8 mouse cellular contexts compared by ENCODE assay signal in the genomic region with DNA sequence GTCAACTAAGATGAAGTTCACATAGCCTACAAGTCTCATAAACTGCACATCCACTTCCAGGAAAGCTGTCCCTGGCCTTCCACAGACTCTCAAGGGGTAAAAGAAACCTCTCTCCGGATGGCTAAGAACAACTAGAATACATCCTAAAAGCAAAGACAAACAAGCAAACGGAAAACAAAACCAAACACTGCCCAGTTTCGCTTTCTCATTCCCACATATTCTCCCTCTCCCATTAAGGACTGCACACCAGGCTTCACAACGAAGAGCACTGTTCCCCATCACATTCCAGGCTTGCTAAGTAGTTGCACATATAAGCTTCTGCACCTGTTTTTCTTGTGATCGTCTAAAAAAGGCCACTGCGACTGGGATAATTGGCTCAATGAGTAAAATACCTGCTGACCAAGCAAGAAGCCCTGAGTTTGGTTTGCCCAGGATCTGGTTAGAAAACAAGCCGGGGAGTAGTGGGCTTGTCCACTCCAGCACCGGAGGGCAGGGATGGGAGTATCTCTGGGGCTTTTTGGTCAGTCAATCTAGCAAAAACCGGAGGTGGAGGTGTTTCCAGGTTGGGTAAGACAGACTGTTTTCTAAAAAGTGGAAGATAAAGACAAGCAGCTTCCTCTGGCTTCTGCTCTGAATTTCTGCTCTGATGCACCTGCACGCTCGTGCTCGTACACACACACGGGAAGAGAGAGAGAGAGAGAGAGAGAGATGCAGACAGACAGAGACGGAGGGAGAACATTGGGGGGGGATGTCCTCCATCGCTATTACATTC. TPM values are rescaled to one million over a fixed set of nuclear protein-coding genes. Genes with fewer than 3 reads are reported as not detected.
A peak's percentile ranks its signal among the peaks of the same experiment; 100 is the strongest.
DNase-seq lines count a peak whose midpoint lies in the region; ATAC-seq and TF ChIP-seq lines count a peak whose summit lies in the region.

No protein-coding gene starts in this region.

- H3K27me3 ChIP-seq in cerebellum, adult 2 months (ENCODE audit: control insufficient read depth, insufficient read depth, low read length): no peaks in the 10 kb centered on the region
- peaks cover 3% of the 10 kb centered on the region; the same call in 1 of the 2 replicates for H3K27me3 ChIP-seq in E14TG2a.4 (ENCODE audit: insufficient read depth, low read length)
- no peaks in the 10 kb centered on the region; the same call in 1 of the 2 replicates for H3K27me3 ChIP-seq in forebrain, embryonic 12.5 days
- H3K27me3 ChIP-seq in liver, embryonic 11.5 days (replicated peaks; ENCODE audit: control insufficient read depth, insufficient read depth, low read length): no peaks in the 10 kb centered on the region
- no peaks in the 10 kb centered on the region for H3K27me3 ChIP-seq in splenic B cell, adult 2 months (ENCODE audit: control insufficient read depth, insufficient read depth, low read length, poor library complexity, severe bottlenecking)

- H3K9me3 ChIP-seq in E14TG2a.4 (ENCODE audit: low read length): no peaks in the 10 kb centered on the region
- H3K9me3 ChIP-seq in forebrain, embryonic 12.5 days: no peaks in the 10 kb centered on the region
- no peaks in the 10 kb centered on the region for H3K9me3 ChIP-seq in liver, embryonic 11.5 days (ENCODE audit: control insufficient read depth, low read length)

- H3K9ac ChIP-seq in forebrain, embryonic 12.5 days: peak overlapping the region; percentile 85
- H3K9ac ChIP-seq in liver, embryonic 11.5 days (ENCODE audit: low read depth, low read length): peak overlapping the region; percentile 91

- peak overlapping the region; percentile 89 for H3K4me3 ChIP-seq in cerebellum, adult 2 months (replicated peaks; ENCODE audit: insufficient read depth, low read depth, low read length)
- peak overlapping the region; percentile 97 for H3K4me3 ChIP-seq in E14TG2a.4 (replicated peaks; ENCODE audit: low read length)
- H3K4me3 ChIP-seq in forebrain, embryonic 12.5 days (replicated peaks): peak overlapping the region; percentile 88
- peak overlapping the region; percentile 76 for H3K4me3 ChIP-seq in liver, embryonic 11.5 days (ENCODE audit: low read depth, low read length)

- peak overlapping the region; percentile 95 for H3K4me2 ChIP-seq in forebrain, embryonic 12.5 days
- H3K4me2 ChIP-seq in liver, embryonic 11.5 days: peak overlapping the region; percentile 75

- DNase-seq in cerebellum, adult 2 months: no peak
- no peak for DNase-seq in cerebellum, postnatal 14 days
- no peak for DNase-seq in liver, embryonic 11.5 days (ENCODE audit: low spot score)
- DNase-seq in splenic B cell, adult 2 months (ENCODE audit: low read depth, low spot score): peak; percentile 42
- DNase-seq in adrenal gland, postnatal 10 days: no peak
- DNase-seq in ovary, postnatal 36 days (ENCODE audit: low spot score): no peak

- WGBS in cerebellum, adult 2 months: 21% methylated on average over 15 of the region's 15 CpGs
- WGBS in forebrain, embryonic 12.5 days: 28% methylated on average over 15 of the region's 15 CpGs
- WGBS in liver, embryonic 11.5 days: 17% methylated on average over 15 of the region's 15 CpGs

- no peak for TF ChIP-seq POLR2A in cerebellum, adult 2 months (IDR thresholded peaks at IDR 0.05; ENCODE audit: borderline replicate concordance, insufficient read depth, low read length)

- H3K36me3 ChIP-seq in E14TG2a.4 (ENCODE audit: insufficient read depth, low read length): peaks cover 28% of the 10 kb centered on the region
- peaks cover 16% of the 10 kb centered on the region for H3K36me3 ChIP-seq in forebrain, embryonic 12.5 days (replicated peaks)
- H3K36me3 ChIP-seq in liver, embryonic 11.5 days (ENCODE audit: control insufficient read depth, insufficient read depth, low read length): peaks cover 11% of the 10 kb centered on the region
- peaks cover 8% of the 10 kb centered on the region; the same call in 1 of the 2 replicates for H3K36me3 ChIP-seq in splenic B cell, adult 2 months (ENCODE audit: control insufficient read depth, insufficient read depth, low read length, poor library complexity, severe bottlenecking)

- ATAC-seq in forebrain, embryonic 12.5 days (ENCODE audit: low FRiP score): no peak
- ATAC-seq in liver, embryonic 11.5 days (replicated peaks; ENCODE audit: low FRiP score): peak; percentile 11; the same call in 1 of the 2 replicates

- TF ChIP-seq CTCF in cerebellum, adult 2 months (IDR thresholded peaks at IDR 0.05; ENCODE audit: borderline replicate concordance, insufficient read depth, low read depth, low read length): no peak
- TF ChIP-seq CTCF in E14TG2a.4 (conservative IDR thresholded peaks at IDR 0.05; ENCODE audit: low read length): no peak

- H3K27ac ChIP-seq in cerebellum, adult 2 months (ENCODE audit: insufficient read depth, low read length): no peak overlapping the region
- no peak overlapping the region for H3K27ac ChIP-seq in forebrain, embryonic 12.5 days
- H3K27ac ChIP-seq in liver, embryonic 11.5 days (ENCODE audit: low read depth, low read length): peak overlapping the region; percentile 73

- H3K4me1 ChIP-seq in cerebellum, adult 2 months (ENCODE audit: control insufficient read depth, insufficient read depth, low read length): peaks cover 3% of the 10 kb centered on the region
- peaks cover 22% of the 10 kb centered on the region for H3K4me1 ChIP-seq in E14TG2a.4 (replicated peaks; ENCODE audit: low read depth, low read length)
- peaks cover 19% of the 10 kb centered on the region for H3K4me1 ChIP-seq in forebrain, embryonic 12.5 days
- peaks cover 9% of the 10 kb centered on the region for H3K4me1 ChIP-seq in liver, embryonic 11.5 days (replicated peaks; ENCODE audit: control insufficient read depth, insufficient read depth, low read length)

RNA-seq across cellular contexts. Expression of gene Fcf1, which starts 0.9 kb away (rescaled TPM):
- 84.3 and 88.6 TPM in 2 replicates for polyA plus RNA-seq in cerebellum, adult 2 months (2012; rRNA removed)
- 132 TPM in 2 replicates for polyA plus RNA-seq in forebrain, embryonic 12.5 days (2016; fragmentation: Nextera tagmentation; extraction: Ambion mirVana)
- polyA plus RNA-seq in liver, embryonic 11.5 days (2014; fragmentation: Nextera tagmentation; extraction: Ambion mirVana): 205 and 215 TPM in 2 replicates
- 100 to 1,000 TPM in 1 of 2 experiments, 10 to 100 TPM in 1; 98.8 to 111 TPM for total RNA-seq in adrenal gland, postnatal 10 days (2021)

RNA-seq across cellular contexts. Expression of gene Arel1, which starts 0.9 kb away (rescaled TPM):
- polyA plus RNA-seq in cerebellum, adult 2 months (2012; rRNA removed): 57.2 and 60.3 TPM in 2 replicates
- 27.6 and 27.9 TPM in 2 replicates for polyA plus RNA-seq in forebrain, embryonic 12.5 days (2016; fragmentation: Nextera tagmentation; extraction: Ambion mirVana)
- polyA plus RNA-seq in liver, embryonic 11.5 days (2014; fragmentation: Nextera tagmentation; extraction: Ambion mirVana): 19.6 and 22.9 TPM in 2 replicates
- 10 to 100 TPM; 30.7 to 41.3 TPM for total RNA-seq in adrenal gland, postnatal 10 days (2021)

RNA-seq across cellular contexts. Expression of gene Ylpm1, which starts 26.3 kb away (rescaled TPM):
- 62.4 and 64.0 TPM in 2 replicates for polyA plus RNA-seq in cerebellum, adult 2 months (2012; rRNA removed)
- polyA plus RNA-seq in forebrain, embryonic 12.5 days (2016; fragmentation: Nextera tagmentation; extraction: Ambion mirVana): 45.5 and 47.8 TPM in 2 replicates
- polyA plus RNA-seq in liver, embryonic 11.5 days (2014; fragmentation: Nextera tagmentation; extraction: Ambion mirVana): 25.5 and 30.7 TPM in 2 replicates
- 10 to 100 TPM; 35.3 to 58.0 TPM for total RNA-seq in adrenal gland, postnatal 10 days (2021)
